Mouse (Mus musculus) layer of hippocampus, adult 2 months (tissue): ENCODE results near the gene Aip. TPM values are rescaled to one million over a fixed set of nuclear protein-coding genes. Genes with fewer than 3 reads are reported as not detected.
"Not testable (repeated sequence)": the region's sequence is repeated elsewhere in the genome, so short reads cannot be mapped to it uniquely, and the experiment has no call there.

Source experiments
- DNase-seq, 2 experiments: peaks; one replicate each; pipeline ENCODE4 v3.0.0; 2022; ENCODE audit warnings: low spot score in 2 of 2
- H3K27ac ChIP-seq: fragments of 200-600 bp; 2 replicates; pipeline ENCODE4 v1.8.1; 2022
- H3K4me3 ChIP-seq: fragments of 200-600 bp; 2 replicates; pipeline ENCODE4 v1.8.1; 2022; ENCODE audit warnings: mild to moderate bottlenecking
- CTCF ChIP-seq: fragments of 200-600 bp; conservative IDR thresholded peaks from 2 replicates; pipeline ENCODE4 v1.8.1; 2022; ENCODE audit warnings: antibody characterized with exemption, mild to moderate bottlenecking, moderate library complexity
- total RNA-seq, 2 experiments: library from RNA; stranded (reverse); gene quantifications; 2 replicates each; pipeline ENCODE4 v1.2.3; 2021

The Aip gene
- total RNA-seq, 2 experiments from 2014 or later = 111 to 123 TPM

DNA sequence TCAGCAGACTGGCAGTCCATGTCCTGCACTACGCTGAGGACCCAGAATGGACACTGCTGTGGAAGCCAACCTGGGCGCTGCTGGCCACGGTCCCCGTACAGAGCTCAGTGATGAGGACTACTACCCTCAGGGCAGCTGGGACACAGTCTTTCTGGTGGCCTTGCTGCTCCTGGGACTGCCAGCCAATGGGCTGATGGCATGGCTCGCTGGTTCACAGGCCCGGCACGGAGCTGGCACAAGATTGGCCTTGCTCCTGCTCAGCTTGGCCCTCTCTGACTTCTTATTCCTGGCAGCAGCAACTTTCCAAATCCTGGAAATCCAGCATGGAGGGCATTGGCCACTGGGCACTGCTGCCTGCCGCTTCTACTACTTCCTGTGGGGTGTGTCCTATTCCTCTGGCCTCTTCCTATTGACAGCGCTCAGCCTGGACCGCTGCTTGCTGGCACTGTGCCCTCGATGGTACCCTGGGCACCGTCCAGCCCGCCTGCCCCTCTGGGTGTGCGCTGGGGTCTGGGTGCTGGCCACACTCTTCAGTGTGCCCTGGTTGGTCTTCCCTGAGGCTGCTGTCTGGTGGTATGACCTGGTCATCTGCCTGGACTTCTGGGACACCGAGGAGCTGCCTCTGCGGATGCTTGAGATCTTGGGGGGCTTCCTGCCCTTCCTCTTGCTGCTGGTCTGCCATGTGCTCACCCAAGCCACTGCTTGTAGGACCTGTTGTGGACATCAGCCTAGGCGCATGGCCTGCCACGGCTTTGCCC is 16.9 kb upstream of the Aip start:
- no peak for TF ChIP-seq CTCF
- no peak for DNase-seq
- no peak overlapping the region for H3K4me3 ChIP-seq
- H3K27ac ChIP-seq = no peak overlapping the region

DNA sequence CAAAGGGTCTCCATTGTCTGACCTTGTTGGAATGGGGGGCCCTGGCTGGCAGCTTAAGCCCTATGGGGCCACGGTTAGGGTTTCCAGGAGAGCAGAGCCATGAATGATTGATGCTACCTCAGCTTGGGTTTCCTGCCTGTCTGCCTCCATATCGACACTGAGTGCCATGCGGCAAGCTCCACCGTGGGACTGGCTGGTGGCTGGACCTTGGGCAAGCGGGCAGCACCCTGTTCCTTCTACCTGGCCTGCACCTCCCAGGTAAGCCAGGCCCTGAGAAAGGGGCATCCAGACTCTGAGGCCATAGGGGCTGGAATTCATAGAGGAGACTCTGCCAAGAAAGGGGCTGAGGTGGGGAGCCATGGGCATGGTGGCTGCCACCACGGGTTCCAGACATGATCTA is 14.5 kb upstream of the Aip start:
- Histone ChIP-seq H3K27ac (no peak overlapping the region), H3K4me3 (no peak overlapping the region)
- DNase-seq = no peak
- no peak for TF ChIP-seq CTCF

DNA sequence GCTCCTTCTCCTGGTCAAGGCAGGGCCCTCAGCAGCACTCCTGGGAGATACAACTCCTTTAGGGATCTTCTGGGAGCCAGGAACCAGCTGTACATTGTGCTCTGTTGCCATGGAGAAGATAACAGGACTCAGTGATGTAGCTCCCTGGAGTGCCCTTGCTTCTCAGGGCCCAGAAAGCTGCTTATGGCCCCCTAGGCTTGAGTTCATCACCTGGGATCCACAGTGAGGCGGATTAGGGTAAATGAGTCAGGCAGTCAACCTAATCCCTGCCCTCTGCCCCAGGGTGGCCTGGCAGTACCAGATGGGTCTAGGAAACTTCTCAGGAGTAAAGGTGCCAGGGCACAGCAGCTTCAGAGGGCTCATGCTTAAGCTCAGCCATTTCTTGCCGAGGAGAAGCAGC is 13.8 kb upstream of the Aip start, which contains the start of gene Gpr152:
TSS of gene Gpr152 (plus strand) at position 342 of the 400 bp plus-strand sequence.
- H3K4me3 ChIP-seq = no peak within 1 kb of the TSS
- DNase-seq = no peak
- H3K27ac ChIP-seq = no peak within 1 kb of the TSS
- TF ChIP-seq CTCF = no peak

DNA sequence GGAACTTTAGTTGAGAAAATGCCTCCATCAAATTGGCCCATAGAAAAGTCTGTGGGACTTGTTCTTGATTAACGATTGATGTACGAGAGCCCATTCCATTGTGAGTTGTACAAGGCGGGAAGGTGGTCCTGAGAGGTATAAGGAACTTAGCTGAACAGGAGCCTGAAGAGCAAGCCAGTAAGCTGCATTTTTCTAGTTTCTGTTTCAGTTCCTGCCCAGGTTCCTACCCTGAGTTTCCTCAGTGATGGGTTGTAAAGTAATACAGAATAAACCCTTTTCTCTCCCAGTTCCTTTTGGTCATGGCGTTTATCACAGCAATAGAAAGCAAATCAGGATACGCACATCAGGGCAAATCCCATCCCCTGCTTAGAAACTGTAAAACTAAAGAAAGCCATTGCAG is 12.3 kb upstream of the Aip start:
- Histone ChIP-seq H3K4me3 (no peak overlapping the region), H3K27ac (no peak overlapping the region)
- no peak for DNase-seq
- TF ChIP-seq CTCF = no peak

DNA sequence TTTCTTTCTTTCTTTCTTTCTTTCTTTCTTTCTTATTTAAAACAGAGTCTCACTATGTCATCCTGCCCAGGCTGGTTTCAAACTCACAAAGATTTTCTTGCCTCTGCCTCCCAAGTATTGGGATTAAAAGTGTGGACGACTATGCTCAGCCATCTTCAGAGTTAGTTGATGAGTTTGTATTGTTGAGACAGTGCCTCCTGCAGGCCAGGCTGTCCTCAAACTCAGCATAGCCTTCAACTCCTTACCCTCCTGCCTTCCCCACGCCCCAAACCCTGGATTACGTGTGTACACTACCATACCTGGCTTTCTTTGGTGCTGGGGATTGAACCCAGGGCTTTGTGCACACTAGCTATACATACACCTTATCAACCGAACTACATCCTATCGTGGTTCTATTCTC is 10.8 kb upstream of the Aip start:
- H3K4me3 ChIP-seq = no peak overlapping the region
- TF ChIP-seq CTCF = no peak
- DNase-seq = no peak
- no peak overlapping the region for H3K27ac ChIP-seq

DNA sequence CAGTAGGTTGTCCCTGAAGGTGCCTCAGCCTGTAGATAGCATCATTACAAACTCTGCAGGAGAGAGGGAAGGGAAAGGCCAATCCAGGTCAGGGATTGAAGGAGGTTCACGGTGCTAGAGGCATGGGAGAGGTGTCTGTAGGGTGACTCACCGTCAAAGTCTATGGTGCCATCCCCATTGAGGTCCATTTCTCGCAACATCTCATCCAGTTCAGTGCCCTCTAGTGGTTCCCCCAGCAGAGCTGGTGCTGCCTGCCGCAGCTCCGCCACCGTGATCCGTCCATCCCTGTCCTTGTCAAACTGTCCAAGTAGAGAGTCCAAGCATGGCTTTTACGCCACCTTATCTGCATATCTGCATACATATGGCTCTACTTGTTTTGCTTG is 10.3 kb upstream of the Aip start:
- H3K27ac ChIP-seq, H3K4me3 ChIP-seq, DNase-seq: not testable (repeated sequence)
- TF ChIP-seq CTCF = peak; percentile 71

DNA sequence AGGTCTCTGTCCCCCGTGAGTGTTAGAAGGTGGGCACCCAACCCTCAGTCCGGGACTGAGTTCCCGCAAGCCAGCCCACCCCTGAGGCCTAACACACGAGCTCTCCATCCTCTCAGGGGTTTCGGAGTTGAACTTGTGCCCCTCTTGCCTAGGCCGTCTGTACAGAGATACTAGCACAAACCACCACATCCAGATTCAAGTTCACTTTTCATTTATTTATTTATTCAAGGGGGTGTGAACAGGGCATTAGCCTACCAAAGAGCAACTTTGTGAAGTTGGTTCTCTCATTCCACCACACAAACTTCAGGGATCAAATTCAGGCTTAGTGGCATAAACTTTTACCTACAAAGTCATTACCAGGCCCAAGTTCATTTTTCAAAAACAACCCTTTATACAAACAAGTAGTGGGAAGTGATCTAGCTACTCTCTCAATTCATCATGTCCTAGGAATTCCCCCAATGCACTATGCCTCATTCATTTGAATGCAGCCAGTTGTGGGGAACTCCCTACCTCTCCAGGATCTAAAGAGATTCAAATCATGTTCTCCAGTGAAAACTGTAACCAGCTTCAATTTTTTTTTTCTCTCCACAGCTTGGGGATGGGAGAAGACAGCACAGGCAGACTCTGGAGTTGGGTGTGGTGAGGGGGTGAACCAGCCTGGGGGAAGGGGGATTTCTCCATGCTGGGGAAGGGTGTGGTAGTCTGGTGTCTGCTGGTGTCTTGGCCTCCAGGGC is 9.7 kb upstream of the Aip start:
- H3K27ac ChIP-seq, H3K4me3 ChIP-seq, DNase-seq: not testable (repeated sequence)

DNA sequence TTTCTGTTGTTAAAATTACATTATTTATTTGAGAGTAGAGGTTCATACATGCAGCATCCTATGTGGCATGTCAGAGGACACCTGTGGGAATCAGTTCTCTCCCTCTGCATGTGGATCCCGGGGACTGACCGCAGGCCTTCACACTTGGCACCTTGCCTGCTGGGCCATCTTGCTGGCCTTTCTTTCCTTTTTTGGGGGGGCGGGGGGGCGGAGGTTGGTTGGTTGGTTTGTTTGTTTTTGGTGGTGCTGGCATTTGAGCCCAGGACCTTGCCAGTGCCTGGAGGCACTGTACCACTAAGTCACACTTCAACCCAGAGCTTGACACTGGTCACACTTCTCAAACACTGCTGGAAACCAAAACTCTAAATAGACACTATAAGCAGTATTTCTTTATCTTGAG is 8.7 kb upstream of the Aip start:
- Histone ChIP-seq H3K27ac (no peak overlapping the region), H3K4me3 (no peak overlapping the region)
- DNase-seq = no peak
- no peak for TF ChIP-seq CTCF

DNA sequence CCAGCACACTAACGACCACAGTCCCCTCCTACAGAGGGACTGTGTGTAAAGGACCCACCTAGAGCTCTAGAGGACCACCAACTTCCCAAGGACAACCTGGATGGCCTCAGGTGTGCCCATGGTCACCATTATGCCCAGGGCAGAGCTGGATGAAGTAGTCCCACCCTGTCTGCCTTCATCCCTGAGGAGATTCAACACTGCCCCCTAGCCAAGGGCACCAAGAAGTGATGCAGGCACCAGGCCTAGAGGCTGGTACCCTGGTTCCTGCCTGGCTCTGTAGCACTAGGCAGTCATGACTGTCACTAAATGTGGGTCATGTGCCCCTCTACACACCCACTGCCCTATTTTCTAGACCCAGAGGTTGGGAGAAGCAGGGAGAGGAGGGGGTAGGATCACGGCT is 6.1 kb upstream of the Aip start:
- no peak for DNase-seq
- H3K4me3 ChIP-seq = no peak overlapping the region
- peak; percentile 40 for TF ChIP-seq CTCF
- no peak overlapping the region for H3K27ac ChIP-seq

DNA sequence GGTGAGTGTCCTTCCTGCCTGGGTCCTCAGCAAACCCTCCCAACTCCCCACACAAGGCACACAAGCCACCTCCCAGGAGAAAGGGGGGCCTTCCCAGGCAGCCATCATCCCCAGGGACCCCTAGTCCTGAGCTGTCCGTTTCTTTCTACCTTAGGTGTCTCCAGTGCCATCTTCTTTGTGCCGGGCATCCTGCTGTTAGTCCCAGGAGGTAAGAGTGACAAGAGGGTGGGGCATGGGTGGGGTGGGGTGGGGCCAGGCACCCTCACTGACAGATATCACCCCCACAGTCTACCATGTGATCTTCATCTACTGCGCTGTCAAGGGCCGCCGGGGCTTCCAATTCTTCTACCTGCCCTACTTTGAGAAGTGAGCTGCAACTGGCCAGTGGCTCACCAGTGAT is 5.4 kb upstream of the Aip start:
- no peak overlapping the region for H3K4me3 ChIP-seq
- TF ChIP-seq CTCF = no peak
- no peak for DNase-seq
- no peak overlapping the region for H3K27ac ChIP-seq

DNA sequence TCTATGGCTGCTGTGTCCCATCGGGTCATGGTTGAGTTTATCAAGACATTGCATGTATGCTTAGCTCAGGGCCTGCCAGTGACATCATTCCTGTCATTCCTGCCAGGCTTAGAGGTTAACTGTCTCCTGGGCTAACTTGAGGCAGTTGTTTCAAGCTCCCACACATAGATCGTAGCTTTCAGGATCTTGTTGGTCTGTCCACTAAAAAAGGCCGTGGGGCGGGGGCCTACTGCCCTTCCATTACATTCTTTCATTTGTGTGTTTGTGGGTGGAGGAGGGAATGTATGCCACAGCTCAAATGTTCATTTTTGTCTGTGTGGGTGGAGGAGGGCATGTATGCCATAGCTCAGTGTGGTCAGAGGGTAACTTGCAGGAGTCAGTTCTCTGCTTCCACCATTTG is 4.4 kb upstream of the Aip start:
- no peak for TF ChIP-seq CTCF
- DNase-seq = no peak
- H3K27ac ChIP-seq = no peak overlapping the region
- H3K4me3 ChIP-seq = no peak overlapping the region

DNA sequence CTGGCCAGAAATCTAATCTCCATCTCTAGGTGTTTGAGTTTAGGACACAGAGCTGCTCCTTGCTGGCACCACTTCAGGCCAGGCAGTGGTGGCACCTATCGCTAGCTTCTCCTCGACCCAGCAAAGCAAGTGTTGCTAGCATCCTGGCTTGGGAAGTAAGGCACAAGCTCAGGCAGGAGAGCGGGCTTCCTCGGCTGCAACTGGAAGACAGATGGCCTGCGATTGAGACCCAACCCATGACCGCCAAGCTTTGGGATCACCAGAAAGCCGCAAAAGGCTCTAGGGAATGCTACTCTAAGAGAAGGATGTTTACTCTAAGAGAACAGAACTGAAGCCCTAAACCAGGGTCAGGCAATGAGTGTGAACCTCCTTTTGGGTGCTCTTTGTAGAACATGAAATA is 3.8 kb upstream of the Aip start:
- no peak for DNase-seq
- Histone ChIP-seq H3K4me3 (no peak overlapping the region), H3K27ac (no peak overlapping the region)
- no peak for TF ChIP-seq CTCF

DNA sequence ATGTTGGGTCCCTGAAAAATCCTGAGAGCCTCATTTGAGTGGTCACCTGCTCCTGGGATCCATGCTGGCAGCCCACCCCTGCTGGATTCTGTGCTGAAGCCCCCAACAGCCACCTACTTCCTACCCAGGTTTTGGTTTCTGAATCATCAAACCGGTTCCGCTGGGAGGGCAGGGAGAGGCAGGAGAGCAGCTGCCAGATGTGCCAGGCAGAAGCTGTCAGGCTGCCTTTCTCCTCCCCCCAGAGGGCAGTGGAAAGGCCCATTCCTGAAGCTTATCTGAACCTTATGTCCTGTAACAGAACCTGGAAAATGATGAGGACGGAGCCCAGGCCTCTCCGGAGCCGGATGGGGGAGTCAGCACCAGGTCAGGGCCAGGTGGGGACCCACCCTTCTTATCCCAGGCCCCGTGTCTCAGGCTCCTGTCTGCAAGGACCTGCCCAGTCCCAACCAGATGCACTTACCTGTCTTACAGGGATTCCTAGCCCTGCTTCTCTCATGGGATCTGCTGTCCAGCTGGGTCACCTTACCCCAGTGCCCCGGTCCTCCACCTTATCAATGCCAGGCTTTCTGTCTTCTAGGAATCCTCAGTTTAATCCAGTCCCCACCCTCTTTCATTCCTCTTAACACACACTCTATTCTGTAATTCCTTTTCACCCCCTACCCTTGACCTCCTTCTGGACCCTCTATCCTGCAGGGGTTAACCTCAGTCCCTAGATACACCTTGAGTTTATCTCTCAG is 1.3 kb upstream of the Aip start:
- no peak for DNase-seq
- Histone ChIP-seq H3K27ac (peak overlapping the region; percentile 94), H3K4me3 (peak overlapping the region; percentile 98)
- no peak for TF ChIP-seq CTCF

DNA sequence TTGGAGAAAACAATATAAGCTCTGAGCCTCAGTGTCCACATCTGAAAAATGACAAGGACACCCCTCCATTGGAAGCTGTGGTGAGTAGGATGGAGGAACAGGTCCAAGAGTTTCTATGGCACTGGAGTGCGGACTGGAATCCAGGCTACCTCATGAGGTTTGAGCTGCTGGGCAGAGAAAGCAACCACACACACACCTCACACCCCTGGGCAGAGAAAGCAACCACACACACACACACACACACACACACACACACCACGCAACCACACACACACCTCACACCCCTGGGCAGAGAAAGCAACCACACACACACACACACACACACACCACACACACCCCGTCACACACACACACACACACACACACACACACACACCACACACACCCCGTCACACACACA is 390 bp downstream of the Aip start:
- H3K4me3 ChIP-seq = peak overlapping the region; percentile 34
- H3K27ac ChIP-seq = peak overlapping the region; percentile 77
- DNase-seq = not testable (repeated sequence)
